Mouse (Mus musculus) lung, adult 2 months (tissue): ENCODE measurements around the gene Kprp.

Experiments used
- CTCF ChIP-seq: fragments of 200-500 bp; IDR thresholded peaks from 2 replicates; pipeline ENCODE4 v1.5.1; 2011; ENCODE audit warnings: mild to moderate bottlenecking, low read length, control low read depth; ENCODE audit not compliant: insufficient read depth
- POLR2A ChIP-seq: fragments of 200-500 bp; IDR thresholded peaks from 2 replicates; pipeline ENCODE4 v1.6.1; 2011; ENCODE audit warnings: low read depth, mild to moderate bottlenecking, control low read depth, low read length, borderline replicate concordance; ENCODE audit errors: extremely low read depth

DNA sequence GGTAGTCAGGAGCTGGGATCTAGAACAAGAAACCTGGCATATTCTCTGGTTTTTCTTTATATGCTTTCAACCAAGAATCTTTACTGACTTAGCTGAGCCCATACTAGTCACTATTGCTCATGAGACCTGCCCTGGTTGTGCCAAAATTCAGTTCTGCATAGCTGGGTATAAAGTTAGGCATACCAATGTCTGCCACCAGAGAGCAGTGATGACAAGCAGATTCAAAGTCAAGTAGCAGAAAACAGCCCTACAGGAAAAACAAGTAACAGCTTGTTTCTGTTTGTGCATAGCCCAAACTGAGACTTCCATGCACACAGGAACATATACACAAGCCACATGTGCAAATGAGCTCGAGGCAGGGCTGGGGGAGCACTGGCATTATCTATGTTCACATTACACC, 1.2 kb downstream of the Kprp start:
- TF ChIP-seq POLR2A (no peak), CTCF (no peak)
